Mouse (Mus musculus) activated CD4-positive, CD25-positive, alpha-beta regulatory T cell (primary cell): Measurements from ENCODE around the gene Lhfpl2. TPM values are rescaled to one million over a fixed set of nuclear protein-coding genes. Genes with fewer than 3 reads are reported as not detected.

Experiments
- polyA plus RNA-seq, 2 experiments: library from polyadenylated mRNA; unstranded; fragments of 100-300 nt; shearing (Covaris generic); gene quantifications; one replicate each; pipeline ENCODE4 v1.2.1; 2017

Lhfpl2 gene
- under 1 TPM; 0.47 to 0.49 TPM for polyA plus RNA-seq

GRCm38 (mm10) chr13:94057563-94058560 lies at the start of gene Lhfpl2:
Lhfpl2 (plus strand) TSS chr13:94057796.

Other genes starting within 250 kb of the Lhfpl2 start
- gene Scamp1, start 228.1 kb downstream of the Lhfpl2 start, polyA plus RNA-seq: 1 to 10 TPM; 2.1 to 4.3 TPM